Comparison of ENCODE assay signal across 8 mouse cellular contexts in the genomic region with DNA sequence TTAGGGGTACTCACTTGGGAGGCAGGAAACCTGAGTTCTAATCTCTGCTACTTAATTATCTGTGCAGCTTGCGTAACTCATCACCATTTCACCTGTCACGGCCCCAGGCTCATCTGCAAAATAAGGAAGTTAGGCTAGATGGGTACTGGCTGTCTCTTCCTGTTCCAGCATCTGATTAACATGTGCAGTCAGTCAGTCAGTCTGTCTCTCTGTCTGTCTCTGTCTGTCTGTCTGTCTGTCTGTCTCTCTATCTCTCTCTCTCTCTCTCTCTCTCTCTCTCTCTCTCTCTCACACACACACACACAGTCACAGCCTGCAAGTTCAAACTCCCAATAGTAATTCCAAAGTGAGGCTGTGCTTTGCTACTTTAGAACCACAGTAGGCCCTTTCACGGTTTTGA. TPM values are rescaled to one million over a fixed set of nuclear protein-coding genes. Genes with fewer than 3 reads are reported as not detected.
DNase-seq lines count a peak whose midpoint lies in the region; ATAC-seq and TF ChIP-seq lines count a peak whose summit lies in the region.
"Not testable (repeated sequence)": the region's sequence is repeated elsewhere in the genome, so short reads cannot be mapped to it uniquely, and the experiment has no call there.

No protein-coding gene starts in this region.

- H3K36me3 ChIP-seq in E14TG2a.4 (ENCODE audit: insufficient read depth, low read length), result peaks cover 43% of the 10 kb centered on the region
- H3K36me3 ChIP-seq in embryonic facial prominence, embryonic 10.5 days (replicated peaks), result peaks cover 40% of the 10 kb centered on the region
- H3K36me3 ChIP-seq in hindbrain, embryonic 16.5 days (ENCODE audit: control insufficient read depth, insufficient read depth, low read length); macrophage (ENCODE audit: inconsistent target); neural tube, embryonic 12.5 days; thymus, adult 2 months (ENCODE audit: control insufficient read depth, insufficient read depth, low read length): not testable (repeated sequence)
- peaks cover 17% of the 10 kb centered on the region for H3K36me3 ChIP-seq in limb, embryonic 13.5 days

- H3K4me3 ChIP-seq in E14TG2a.4 (replicated peaks; ENCODE audit: low read length), result peak overlapping the region; percentile 86
- H3K4me3 ChIP-seq in embryonic facial prominence, embryonic 10.5 days, result peak overlapping the region; percentile 84
- H3K4me3 ChIP-seq in hindbrain, embryonic 16.5 days (ENCODE audit: low read length), result peak overlapping the region; percentile 84
- H3K4me3 ChIP-seq in limb, embryonic 13.5 days, result peak overlapping the region; percentile 74
- H3K4me3 ChIP-seq in macrophage (ENCODE audit: inconsistent target), result peak overlapping the region; percentile 48
- peak overlapping the region; percentile 76 for H3K4me3 ChIP-seq in neural tube, embryonic 12.5 days
- H3K4me3 ChIP-seq in thymus, adult 2 months (ENCODE audit: control insufficient read depth, insufficient read depth, low read length), result not testable (repeated sequence)

- peak overlapping the region; percentile 66 for H3K4me2 ChIP-seq in hindbrain, embryonic 16.5 days (ENCODE audit: low read length)
- H3K4me2 ChIP-seq in limb, embryonic 13.5 days (replicated peaks), result peak overlapping the region; percentile 69
- peak overlapping the region; percentile 57 for H3K4me2 ChIP-seq in neural tube, embryonic 12.5 days (replicated peaks)

- DNase-seq in embryonic facial prominence, embryonic 10.5 days (ENCODE audit: low spot score), result not testable (repeated sequence)
- peak; percentile 88 for DNase-seq in heart, adult 11 months
- DNase-seq in thymus, adult 2 months, result peak; percentile 14

- 44% methylated on average over 3 of the region's 3 CpGs for WGBS in embryonic facial prominence, embryonic 10.5 days
- 24% methylated on average over 3 of the region's 3 CpGs for WGBS in hindbrain, embryonic 16.5 days
- 39% methylated on average over 3 of the region's 3 CpGs for WGBS in limb, embryonic 13.5 days
- 6% methylated on average over 3 of the region's 3 CpGs for WGBS in macrophage (ENCODE audit: missing documents)
- 44% methylated on average over 3 of the region's 3 CpGs for WGBS in neural tube, embryonic 12.5 days
- WGBS in thymus, adult 2 months, result 15% methylated on average over 3 of the region's 3 CpGs

- H3K79me2 ChIP-seq in macrophage (ENCODE audit: inconsistent target), result not testable (repeated sequence)

- not testable (repeated sequence) for H3K9me3 ChIP-seq in E14TG2a.4 (ENCODE audit: low read length); embryonic facial prominence, embryonic 10.5 days; hindbrain, embryonic 16.5 days (ENCODE audit: control insufficient read depth, low read length); limb, embryonic 13.5 days; neural tube, embryonic 12.5 days

- peak overlapping the region; percentile 96; the same call in 1 of the 2 replicates for H3K9ac ChIP-seq in hindbrain, embryonic 16.5 days (ENCODE audit: low read depth, low read length)
- peak overlapping the region; percentile 90 for H3K9ac ChIP-seq in limb, embryonic 13.5 days
- H3K9ac ChIP-seq in neural tube, embryonic 12.5 days, result peak overlapping the region; percentile 88

- peak overlapping the region; percentile 99 for H3K27ac ChIP-seq in embryonic facial prominence, embryonic 10.5 days (replicated peaks)
- H3K27ac ChIP-seq in hindbrain, embryonic 16.5 days (ENCODE audit: low read depth, low read length), result 0 out of 2 replicates have a peak overlapping the region, but pooled peaks have one; percentile 97
- peak overlapping the region; percentile 96; the same call in 1 of the 2 replicates for H3K27ac ChIP-seq in limb, embryonic 13.5 days
- not testable (repeated sequence) for H3K27ac ChIP-seq in macrophage; neural tube, embryonic 12.5 days
- peak overlapping the region; percentile 45; the same call in 1 of the 2 replicates for H3K27ac ChIP-seq in thymus, adult 2 months (ENCODE audit: control insufficient read depth, insufficient read depth, low read length)

- not testable (repeated sequence) for H3K27me3 ChIP-seq in E14TG2a.4 (ENCODE audit: insufficient read depth, low read length); embryonic facial prominence, embryonic 10.5 days (replicated peaks; ENCODE audit: low read depth, poor library complexity, severe bottlenecking); hindbrain, embryonic 16.5 days (replicated peaks; ENCODE audit: control insufficient read depth, insufficient read depth, low read length); limb, embryonic 13.5 days; neural tube, embryonic 12.5 days (replicated peaks); thymus, adult 2 months (ENCODE audit: control insufficient read depth, insufficient read depth, low read length)

- H3K4me1 ChIP-seq in E14TG2a.4 (replicated peaks; ENCODE audit: low read depth, low read length), result peaks cover 35% of the 10 kb centered on the region
- H3K4me1 ChIP-seq in embryonic facial prominence, embryonic 10.5 days, result peaks cover 11% of the 10 kb centered on the region
- H3K4me1 ChIP-seq in hindbrain, embryonic 16.5 days (ENCODE audit: control insufficient read depth, insufficient read depth, low read depth, low read length); neural tube, embryonic 12.5 days; thymus, adult 2 months (replicated peaks; ENCODE audit: control insufficient read depth, insufficient read depth, low read length): not testable (repeated sequence)
- H3K4me1 ChIP-seq in limb, embryonic 13.5 days, result peaks cover 29% of the 10 kb centered on the region

- ATAC-seq in hindbrain, embryonic 16.5 days; limb, embryonic 13.5 days (ENCODE audit: low FRiP score, low read depth); neural tube, embryonic 12.5 days (ENCODE audit: low FRiP score, low read depth): not testable (repeated sequence)

- not testable (repeated sequence) for TF ChIP-seq CTCF in E14TG2a.4 (conservative IDR thresholded peaks at IDR 0.05; ENCODE audit: low read length); thymus, adult 2 months (IDR thresholded peaks at IDR 0.05; ENCODE audit: borderline replicate concordance, control insufficient read depth, extremely low read depth, insufficient read depth, low read length, poor library complexity)

- TF ChIP-seq POLR2A in thymus, adult 2 months (IDR thresholded peaks at IDR 0.05; ENCODE audit: control insufficient read depth, extremely low read depth, insufficient read depth, low read length, poor library complexity), result not testable (repeated sequence)

RNA-seq across cellular contexts. Expression of a gene that starts 1.0 kb away (rescaled TPM):
- polyA plus RNA-seq in embryonic facial prominence, embryonic 10.5 days (2016; fragmentation: Nextera tagmentation; extraction: Ambion mirVana), result 291 and 299 TPM in 2 replicates
- polyA plus RNA-seq in hindbrain, embryonic 16.5 days (2015; fragmentation: Nextera tagmentation; extraction: Ambion mirVana), result 133 and 139 TPM in 2 replicates
- polyA plus RNA-seq in limb, embryonic 13.5 days (2015; fragmentation: Nextera tagmentation; extraction: Ambion mirVana), result 283 and 286 TPM in 2 replicates
- total RNA-seq in macrophage (2018; cell fraction: chromatin; rRNA removed), result 10 to 100 TPM in 17 of 26 experiments, 1 to 10 TPM in 9; 3.0 to 31.5 (median 12.6) TPM
- 10 to 100 TPM; 16.3 to 38.3 (median 25.7) TPM for total RNA-seq in macrophage (2018; cell fraction: cytosol; rRNA removed)
- total RNA-seq in macrophage (2018; cell fraction: nucleus; rRNA removed), result 10 to 100 TPM in 16 of 26 experiments, 1 to 10 TPM in 10; 5.2 to 26.9 (median 12.2) TPM
- polyA plus RNA-seq in macrophage (2018), result 17.4 to 37.0 TPM (median 33.4 TPM) in 3 replicates
- polyA plus RNA-seq in neural tube, embryonic 12.5 days (2016; fragmentation: Nextera tagmentation; extraction: Ambion mirVana), result 191 and 202 TPM in 2 replicates
- 11.6 and 12.1 TPM in 2 replicates for polyA plus RNA-seq in thymus, adult 2 months (2012; rRNA removed)
